Mouse (Mus musculus) thymus, postnatal 25 days (tissue): ENCODE results near the gene U2surp.

ENCODE experiments used
- DNase-seq: peaks from one replicate; pipeline ENCODE4 v3.0.0; 2022

U2surp gene

DNA sequence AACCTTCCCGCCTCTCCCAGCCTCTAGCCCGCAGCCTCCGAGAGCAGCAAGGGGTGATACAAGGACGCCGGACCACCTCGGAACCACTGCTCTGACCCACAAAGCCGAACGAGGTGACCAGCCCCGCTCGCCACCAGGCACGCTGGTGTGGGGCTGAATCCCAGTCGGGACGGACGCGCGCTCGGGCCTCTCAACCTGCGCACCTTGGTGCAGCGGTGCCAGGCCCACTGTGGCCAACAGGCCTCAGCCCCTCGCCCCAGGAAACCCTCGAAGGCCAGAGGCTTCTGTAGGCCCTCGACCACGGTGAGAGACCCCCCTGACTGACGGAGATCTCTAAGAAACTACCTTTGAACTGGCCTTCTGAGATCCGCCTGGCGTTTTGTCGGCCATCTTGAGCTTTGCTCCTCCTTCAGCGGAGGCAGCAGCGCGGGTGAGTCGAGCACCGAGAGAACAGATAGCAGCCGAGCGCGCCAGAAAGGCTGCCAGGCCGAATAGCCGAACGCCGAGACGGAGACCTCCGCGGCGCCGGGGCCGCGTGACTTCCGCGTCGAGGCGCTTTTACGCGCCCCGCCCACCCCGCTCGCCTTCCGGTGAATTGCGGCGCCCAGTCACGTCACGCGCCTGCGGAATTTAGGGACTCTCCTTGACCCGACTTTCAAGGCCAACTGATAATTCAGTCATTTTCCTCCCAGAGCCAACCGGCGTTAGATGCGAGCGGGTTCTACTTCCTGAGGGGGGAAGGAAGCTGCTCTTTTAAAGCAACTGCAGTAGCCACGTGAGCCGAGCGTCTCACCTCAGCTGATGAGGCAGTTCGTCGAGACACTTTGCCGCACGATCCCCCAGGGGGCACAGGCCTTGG is at the start of gene U2surp:
U2surp (minus strand) TSS at position 525 of the 859 bp plus-strand sequence.
- peak; percentile 95 for DNase-seq

DNA sequence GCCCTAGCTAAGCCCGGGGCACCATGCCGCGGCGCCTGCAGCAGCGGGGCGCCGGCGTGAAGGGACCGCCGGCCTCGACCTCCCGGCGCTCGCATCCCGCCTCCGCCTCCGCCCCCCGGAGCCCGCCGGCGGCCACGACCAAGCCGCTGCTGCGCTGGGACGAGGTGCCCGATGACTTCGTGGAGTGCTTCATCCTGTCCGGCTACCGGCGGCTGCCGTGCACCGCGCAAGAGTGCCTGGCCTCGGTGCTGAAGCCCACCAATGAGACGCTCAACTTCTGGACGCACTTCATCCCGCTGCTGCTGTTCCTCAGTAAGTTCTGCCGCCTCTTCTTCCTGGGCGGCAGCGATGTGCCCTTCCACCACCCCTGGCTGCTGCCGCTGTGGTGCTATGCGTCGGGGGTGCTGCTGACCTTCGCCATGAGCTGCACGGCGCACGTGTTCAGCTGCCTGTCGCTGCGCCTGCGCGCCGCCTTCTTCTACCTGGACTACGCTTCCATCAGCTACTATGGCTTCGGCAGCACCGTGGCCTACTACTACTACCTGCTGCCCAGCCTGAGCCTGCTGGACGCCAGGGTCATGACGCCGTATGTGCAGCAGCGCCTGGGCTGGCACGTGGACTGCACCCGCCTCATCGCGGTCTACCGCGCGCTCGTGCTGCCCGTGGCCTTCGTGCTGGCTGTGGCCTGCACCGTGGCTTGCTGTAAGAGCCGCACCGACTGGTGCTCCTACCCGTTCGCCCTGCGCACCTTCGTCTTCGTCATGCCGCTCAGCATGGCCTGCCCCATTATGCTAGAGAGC is 48.3 kb upstream of the U2surp start:
- DNase-seq, result peak; percentile 1

DNA sequence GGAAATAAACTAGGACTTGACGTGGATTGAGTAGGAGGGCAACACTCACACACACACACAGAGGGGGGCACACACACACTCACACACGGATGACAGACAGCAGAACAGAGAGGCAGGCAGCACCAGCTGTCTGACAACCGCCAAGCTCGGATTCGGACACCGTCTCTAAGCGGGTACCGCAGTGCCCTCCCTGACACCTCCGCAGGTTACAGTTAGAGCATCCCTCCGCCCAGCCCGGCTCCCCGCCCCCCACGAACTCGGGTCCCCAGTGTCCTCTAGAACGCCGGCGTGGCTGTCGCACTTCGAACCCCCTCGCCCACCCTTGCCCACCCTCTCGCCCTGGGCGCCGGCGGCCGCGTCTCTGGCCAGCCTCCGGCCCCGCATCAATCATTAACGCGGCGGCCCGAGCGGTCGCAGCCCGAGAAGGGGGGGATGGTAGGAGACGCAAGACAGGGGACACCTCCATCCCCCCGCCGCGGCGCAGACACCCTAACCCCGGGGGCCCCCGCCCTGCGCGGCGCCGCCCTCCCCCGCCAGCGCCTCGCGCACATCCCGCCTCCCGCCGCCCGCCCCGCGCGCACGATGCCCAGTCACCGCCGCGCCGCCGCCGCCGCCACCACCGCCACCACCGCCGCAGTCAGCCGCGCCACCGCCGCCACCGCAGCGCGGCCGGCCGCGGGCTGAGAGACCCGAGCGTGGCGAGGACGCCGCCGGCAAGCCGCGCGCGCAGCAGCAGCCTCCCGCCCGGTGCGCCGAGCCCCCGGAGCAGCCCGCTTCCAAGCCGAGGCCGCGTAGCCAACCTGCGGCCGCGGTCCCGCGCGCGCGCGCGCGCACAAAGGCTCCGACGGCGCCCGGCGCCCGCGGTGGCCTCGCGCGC is 47.5 kb upstream of the U2surp start, which contains the start of gene Paqr9:
Paqr9 (plus strand) TSS at position 599 of the 877 bp plus-strand sequence.
- peak; percentile 1 for DNase-seq

DNA sequence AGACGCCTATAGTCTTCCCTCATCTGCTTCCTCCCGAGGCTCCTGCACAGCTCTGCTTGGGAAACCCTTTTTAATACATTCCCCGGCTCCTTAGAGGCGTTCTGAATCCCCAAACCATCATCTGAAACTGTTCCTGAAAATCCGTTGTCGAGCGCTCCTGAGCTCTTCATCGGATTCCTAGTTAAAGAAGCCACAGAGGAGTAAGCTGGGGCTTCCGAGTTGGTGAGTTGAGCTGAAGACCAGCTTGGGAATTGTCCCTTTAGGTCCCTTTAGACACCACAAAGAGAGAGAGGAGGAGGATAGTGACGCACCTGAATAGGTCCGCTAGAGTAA is 46.9 kb upstream of the U2surp start:
- DNase-seq, result no peak

DNA sequence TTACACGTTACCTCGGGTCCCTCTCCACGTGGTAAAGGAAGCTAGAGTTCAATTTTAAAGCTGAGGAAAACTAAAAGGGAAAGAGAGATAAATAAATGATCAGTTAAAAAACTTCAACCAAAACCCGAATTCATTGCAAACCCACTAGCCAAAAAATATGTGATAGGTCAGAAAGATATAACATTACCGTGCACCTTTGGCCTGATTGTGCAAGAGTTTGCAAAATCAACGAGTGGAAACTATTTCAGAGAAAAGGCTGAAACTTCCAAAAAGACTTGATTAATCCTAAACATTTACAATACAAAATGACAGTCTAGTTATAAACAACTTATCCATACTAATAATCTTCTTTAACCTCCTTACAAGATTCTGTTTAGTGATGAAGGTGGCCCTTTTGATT is 45.9 kb upstream of the U2surp start:
- DNase-seq, result no peak

DNA sequence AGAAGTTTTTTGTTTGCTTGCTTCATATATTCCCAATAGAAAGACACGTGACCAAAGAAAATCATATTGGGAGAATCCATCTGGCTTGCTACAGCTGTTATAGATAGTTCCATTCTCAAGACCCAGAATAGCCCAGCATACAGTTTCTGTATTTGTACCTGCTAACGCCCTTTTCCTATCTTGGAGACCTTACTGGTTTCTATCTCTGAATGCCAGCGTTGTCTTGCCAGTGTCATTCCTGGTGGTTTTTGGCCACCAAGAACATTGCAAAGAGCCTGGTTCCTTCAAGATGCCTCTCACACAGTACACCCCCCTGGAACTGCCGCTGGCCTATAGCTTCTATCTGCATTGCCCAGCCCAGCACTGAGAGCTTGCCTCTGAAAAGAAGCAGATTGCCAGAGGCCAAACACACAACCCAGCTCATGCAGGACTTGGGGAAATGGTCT is 44.3 kb upstream of the U2surp start:
- no peak for DNase-seq

DNA sequence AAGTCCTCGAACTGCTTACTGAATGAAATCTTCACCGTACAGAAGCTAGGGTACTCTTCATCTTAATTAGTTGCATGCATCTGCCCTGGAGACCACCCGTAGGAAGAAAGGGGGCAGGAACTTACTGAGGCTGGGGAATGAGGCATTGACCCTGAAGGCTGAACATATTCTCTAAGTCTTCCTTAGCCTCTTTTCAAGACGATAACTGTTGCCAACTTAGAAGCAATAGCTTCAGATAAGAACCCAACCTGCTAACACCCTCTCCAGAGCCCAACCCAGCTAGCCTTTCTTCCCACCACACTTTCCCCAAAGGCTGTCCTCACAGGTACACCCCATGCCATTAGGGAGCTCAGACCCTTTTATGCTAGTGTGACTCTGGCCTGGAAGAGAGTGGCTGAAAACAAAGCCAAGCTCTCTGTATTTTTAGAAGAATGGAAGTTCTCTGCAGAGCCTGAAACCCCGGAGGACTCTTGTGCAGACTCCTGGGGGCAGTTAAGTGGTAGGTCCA is 43.5 kb upstream of the U2surp start:
- DNase-seq, result no peak

DNA sequence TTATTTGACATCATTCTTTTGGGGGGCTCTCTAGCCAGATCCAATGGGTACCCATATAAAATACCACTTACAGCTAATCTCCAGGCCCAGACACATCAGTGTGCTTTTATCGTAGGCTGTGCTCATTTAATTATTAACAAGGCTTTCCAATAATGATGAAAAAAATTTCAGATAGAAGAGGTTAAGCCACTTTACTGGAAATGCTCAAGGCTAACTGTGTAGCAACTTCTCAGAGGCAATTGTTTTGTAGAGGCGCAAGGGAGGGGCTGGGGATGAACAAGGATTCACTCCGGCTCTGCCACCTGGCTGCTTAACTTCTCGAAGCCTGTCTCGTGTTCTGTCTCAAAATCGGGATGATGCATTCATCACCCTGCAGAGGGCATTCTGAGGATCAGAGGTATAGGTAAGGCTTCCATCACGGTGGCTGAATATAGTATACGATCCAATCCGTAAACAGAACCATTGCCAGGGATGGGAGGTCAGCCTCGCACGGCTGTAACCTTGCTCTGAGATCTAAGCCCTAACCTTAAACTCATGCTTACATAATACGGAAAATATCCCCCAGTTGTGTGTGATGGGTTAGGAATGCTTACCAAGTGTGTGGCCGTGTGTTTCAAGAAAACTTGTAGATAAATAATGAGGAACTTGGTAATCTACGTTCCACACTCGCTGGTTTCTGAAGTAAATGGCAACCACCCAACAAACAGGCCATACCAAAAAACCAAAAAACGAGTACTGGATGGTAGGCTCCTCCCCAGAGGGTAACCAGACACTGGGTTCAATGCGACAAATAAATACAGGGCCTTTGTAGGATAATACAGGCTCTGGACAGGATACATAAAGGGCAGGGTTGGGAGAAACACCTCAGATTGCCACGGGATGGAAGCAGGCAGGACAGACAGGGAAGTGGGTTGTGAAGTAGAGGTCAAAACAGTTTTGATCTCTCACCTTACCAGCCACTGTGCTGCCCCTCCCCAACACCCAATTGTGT is 42.7 kb upstream of the U2surp start:
- no peak for DNase-seq

DNA sequence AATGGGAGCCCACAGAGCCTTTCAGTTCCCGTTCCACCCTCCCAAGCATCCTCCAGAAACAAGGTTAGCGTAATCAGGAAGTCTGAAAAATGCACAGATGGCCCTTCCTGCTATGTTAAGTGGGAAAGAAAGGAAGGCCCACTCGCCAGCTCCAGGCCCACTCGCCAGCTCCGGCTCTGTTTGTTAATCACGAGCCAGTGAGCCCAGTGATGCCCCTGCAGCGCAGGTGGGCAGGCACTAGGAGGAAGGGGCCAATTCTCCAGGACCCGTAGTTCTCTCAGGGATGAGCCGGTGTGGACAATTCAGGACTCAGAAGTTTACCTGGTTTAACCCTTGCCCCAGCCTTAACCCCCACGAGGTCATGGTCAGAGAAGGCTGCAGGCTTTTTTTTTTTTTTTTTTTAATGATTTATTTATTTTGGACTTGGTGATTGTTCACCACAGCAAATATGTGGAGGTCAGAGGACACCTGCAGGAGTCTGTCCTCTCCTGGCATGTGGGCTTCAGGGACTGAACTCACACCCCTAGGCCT is 40.4 kb upstream of the U2surp start:
- no peak for DNase-seq

DNA sequence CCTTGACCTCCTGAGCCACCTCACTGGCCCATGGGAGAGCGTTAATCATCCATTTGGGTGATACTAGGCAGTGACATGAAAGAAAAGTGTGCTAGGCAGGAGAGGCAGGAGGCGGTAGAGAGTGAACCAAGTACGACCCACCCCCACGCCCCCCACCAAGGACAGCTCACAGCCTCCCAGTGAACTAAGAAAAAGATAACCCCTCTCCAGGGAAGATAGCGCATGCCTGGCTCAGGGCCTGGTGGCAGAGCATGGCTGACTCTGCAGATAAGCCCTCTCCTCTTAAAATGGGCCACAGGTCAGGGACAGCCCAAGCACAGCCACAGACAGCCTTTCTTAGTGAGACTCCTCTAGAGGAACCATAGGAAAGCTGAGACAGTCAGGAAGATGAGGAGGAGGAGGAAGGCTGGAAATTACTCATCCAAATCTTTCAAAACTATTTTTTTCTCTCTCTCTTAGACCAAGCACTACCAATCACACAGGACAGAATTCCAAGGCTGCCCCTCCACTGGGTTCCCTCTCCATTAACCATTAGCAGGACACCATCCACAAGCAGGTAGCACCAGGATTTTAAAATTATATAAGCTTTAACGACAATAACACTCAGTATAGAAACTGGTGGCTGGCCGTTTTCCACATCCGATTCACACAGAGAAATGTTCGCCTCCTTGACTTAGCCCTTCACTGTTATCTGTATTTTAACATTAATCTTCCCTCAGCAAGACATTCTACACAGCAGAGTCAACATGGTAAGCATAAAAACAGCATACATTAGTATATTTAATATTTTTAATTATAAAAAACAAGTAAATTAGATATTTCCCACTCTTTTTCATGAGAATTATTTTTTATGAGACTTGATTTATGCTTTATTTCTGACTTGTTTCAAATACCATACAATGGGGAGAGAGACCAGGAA is 39.3 kb upstream of the U2surp start:
- DNase-seq, result no peak

DNA sequence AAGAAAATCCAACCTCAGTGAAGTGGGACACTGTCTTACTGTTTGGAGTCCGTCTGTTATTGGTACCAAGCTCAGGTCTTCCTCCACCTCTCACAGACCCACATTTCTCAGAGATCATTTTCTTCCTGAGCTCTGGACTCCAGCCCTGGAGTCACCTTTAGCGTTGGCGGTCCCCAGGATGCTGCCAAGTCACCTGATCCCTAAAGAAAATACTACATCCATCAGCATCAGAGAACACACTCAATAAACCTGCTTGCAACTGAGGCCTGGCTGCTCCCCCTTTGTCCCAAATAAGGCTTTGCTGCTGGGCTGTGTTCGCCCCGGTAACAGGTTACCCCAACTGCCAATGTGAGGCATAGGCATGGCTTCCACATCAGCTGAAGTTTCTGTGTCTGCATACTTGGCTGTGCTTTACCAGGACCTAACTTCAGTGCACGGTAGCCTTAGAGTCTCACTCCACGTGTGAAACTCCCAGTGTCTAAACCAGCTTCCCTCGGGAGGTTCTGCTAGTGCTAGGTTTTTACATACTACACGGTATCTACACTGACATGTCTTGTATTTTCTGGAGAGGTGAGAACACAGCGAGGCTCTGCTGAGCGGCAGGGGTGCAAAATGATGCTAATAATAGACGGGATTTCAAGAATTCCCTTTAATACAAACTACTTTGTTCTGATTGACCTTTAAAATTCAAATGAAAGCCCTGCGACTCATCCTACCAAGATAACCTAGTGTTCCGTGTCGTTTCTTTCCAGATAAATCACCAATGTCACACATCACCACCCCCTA is 38.0 kb upstream of the U2surp start:
- no peak for DNase-seq

DNA sequence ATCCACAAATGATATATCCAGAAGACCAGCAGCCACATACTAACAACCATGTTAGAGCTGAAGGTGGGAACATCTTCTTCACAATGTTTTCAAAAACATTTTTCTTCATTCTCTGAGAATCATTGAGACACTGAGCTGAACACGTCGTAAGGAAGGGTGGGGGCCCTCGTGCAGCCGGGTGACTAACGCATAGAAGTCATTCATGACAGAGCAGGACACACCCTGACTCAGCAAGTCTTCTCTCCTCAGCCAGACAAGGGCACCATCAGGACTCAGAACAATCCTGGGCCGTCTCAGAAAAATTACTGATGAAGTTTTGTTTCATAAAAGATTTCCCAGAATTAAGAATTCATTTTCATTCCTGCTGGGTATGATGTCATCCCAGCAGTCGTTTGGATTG is 34.9 kb upstream of the U2surp start:
- no peak for DNase-seq

DNA sequence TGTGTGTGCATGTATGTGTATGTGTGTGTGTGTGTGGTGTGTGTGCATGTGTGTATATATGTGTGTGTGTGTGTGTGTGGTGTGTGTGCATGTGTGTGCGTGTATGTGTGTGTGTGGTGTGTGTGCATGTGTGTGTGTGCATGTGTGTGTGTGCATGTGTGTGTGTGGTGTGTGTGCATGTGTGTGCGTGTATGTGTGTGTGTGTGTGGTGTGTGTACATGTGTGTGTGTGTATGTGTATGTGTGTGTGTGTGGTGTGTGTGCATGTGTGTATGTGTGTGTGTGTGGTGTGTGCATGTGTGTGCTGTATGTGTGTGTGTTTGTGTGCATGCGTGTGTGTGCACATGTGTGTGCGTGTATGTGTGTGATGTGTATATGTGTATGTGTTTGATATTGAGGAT is 32.8 kb upstream of the U2surp start:
- no peak for DNase-seq

DNA sequence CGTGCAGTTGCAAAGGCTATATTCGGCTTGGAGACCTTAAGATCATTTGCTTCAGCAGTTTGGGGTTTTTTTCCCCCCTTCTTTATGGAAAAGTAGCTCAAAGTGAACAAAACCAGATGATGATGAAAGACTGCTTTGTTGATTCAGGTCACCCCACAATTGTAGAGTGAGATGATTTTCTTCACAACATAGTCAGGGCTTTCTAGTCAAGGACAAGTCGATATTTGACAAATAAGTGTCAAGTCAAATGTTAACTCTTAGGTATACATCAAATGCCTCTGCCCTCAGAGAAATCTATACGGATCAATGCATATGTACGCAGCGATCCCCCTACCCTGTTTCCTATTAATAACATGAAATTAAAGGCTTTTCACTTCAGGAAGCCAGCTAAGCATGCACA is 30.7 kb upstream of the U2surp start:
- no peak for DNase-seq

DNA sequence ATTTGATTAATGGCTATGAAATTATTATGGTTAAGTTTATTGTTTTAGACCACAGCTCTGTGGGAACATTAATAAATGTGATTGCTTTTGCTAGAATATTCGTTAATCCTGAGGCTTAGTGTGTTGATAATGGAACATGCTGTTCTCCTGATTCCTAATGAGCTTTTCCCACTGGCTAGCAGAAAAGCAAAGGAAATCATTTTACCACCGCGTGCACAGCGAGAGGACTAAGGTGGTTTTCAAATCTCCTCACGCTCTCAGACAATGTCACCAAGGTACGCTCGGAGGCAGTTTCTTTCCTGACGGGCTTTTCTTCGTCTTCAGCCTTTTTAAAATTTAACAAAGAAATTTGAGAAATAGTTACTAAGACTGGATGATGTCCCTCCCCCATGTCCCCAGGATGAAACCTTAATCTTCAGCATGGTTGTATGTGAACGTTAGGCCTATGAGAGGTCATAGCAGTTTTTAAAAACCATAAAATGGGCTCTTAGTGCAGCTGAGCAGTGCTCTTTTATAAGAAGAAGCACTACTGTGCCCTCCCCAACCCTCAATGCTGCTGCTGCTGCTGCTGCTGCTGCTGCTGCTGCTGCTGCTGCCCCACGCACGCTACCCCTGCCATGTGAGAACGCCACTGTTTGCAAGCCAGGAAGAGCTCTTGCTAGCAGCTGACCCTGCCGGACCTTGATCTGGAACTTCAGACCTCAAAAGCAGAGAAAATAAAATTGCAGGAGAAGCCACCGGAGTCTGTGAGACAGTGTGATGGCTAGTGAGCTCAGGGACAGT is 30.0 kb upstream of the U2surp start:
- no peak for DNase-seq

DNA sequence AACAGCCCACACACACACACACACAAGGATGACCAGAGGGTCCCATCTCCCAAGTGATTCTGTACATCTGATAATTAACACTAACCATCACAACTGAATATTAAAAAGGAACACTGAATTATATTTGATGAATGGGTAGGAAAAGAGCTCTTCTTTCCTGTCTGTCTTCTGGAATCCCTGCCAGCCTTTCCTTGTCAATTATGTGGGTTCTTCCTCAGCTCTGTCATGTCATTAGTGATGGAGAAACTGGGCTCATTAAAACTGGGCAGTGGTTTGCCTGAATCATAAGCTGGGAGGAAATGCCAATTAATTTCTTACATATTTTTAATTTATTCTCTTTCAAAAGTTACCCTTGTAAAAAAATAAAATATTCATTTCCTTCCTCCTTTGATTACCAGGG is 29.4 kb upstream of the U2surp start:
- DNase-seq, result no peak

DNA sequence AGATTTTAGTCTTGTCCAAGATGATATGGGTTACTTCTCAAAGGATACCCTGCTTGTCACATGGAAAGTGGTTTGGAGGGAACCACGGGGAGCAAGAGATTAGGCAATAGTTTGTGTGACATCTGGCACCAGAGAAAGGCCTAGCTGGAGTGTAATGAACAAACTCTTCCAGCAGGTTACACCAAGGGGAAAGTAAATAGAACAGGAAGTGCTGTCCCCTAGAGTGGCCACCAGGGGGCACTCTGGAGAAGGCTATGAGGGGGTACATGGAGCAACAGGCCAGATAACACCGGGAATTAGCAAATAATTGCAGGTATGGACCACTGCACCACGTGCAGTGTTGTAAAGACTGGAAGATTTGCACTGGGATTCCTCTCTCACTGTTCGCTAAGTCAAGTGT is 28.7 kb upstream of the U2surp start:
- DNase-seq, result peak; percentile 43

DNA sequence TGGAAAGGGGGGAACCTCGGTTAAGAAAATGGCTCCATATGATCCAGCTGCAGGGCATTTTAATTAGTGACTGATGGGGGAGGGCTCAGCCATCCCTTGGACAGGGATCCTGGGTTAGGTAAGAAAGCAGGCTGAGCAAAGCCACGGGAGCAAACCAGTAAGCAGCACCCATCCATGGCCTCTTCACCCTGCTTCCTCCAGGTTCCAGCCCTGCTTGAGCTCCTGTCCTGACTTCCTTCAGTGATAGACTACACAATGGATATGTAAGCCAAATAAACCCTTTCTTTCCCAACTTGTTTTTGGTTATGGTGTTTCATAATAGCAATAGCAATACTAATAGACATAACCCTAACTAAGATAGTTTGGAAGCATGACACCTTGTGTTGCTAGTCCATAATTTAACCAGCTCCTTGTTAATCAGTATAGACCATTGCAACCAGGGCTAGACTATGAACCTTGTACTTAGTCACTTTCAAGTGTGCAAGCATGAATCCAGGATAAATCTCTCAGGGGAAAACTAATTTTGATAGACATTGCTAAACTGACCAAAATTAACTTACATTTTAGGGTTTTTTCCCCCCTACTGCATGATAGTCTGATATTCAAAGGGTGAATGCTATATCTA is 27.5 kb upstream of the U2surp start:
- no peak for DNase-seq
